Mouse (Mus musculus) mouse trophoblast stem cell (cell line): Measurements from ENCODE around the gene Onecut3.

Experiments
- in situ Hi-C, 2 experiments: fragments of 300-500 bp; cut with MseI, MboI; formaldehyde crosslinking; loops; 2 replicates in 1 of 2; 3 replicates in 1 of 2; pipeline ENCODE4 v1.15.1; 2025

Onecut3 gene

GRCm38 (mm10) chr10:80494732-80495131 lies at the start of gene Onecut3:
Onecut3 (plus strand) TSS chr10:80494835.
- in situ Hi-C loops, result no loop called here

- in situ Hi-C loops, result loop anchor here (5.0 kb wide), 1 partner anchor 62 kb away; no protein-coding TSS in a partner anchor
Observed at GRCm38 (mm10) chr10:80445052-80445451, 49.6 kb upstream of the Onecut3 start.

GRCm38 (mm10) chr10:80445898-80446601 lies 48.6 kb upstream of the Onecut3 start:
- in situ Hi-C loops, result loop anchor here (5.0 kb wide), 1 partner anchor 61 kb away; no protein-coding TSS in a partner anchor

GRCm38 (mm10) chr10:80450599-80450998 lies 44.0 kb upstream of the Onecut3 start:
- in situ Hi-C loops, result no loop called here

GRCm38 (mm10) chr10:80453601-80454000 lies 41.0 kb upstream of the Onecut3 start:
- in situ Hi-C loops, result no loop called here

GRCm38 (mm10) chr10:80454781-80455180 lies 39.9 kb upstream of the Onecut3 start:
- in situ Hi-C loops, result no loop called here

- in situ Hi-C loops, result no loop called here
Observed at GRCm38 (mm10) chr10:80455697-80456096, 38.9 kb upstream of the Onecut3 start.

GRCm38 (mm10) chr10:80459236-80459635 lies 35.4 kb upstream of the Onecut3 start:
- in situ Hi-C loops, result no loop called here

- in situ Hi-C loops, result no loop called here
Observed at GRCm38 (mm10) chr10:80459671-80460070, 35.0 kb upstream of the Onecut3 start.

GRCm38 (mm10) chr10:80460324-80460723 lies 34.3 kb upstream of the Onecut3 start:
- in situ Hi-C loops, result no loop called here

- in situ Hi-C loops, result no loop called here
Observed at GRCm38 (mm10) chr10:80461346-80461745, 33.3 kb upstream of the Onecut3 start.

GRCm38 (mm10) chr10:80464381-80465035 lies 30.1 kb upstream of the Onecut3 start:
- in situ Hi-C loops, result no loop called here

- in situ Hi-C loops, result no loop called here
Observed at GRCm38 (mm10) chr10:80465066-80465465, 29.6 kb upstream of the Onecut3 start.

GRCm38 (mm10) chr10:80475290-80475959 lies 19.2 kb upstream of the Onecut3 start:
- in situ Hi-C loops, result no loop called here

GRCm38 (mm10) chr10:80478531-80478930 lies 16.1 kb upstream of the Onecut3 start:
- in situ Hi-C loops, result no loop called here

GRCm38 (mm10) chr10:80481002-80481401 lies 13.6 kb upstream of the Onecut3 start:
- in situ Hi-C loops, result no loop called here

GRCm38 (mm10) chr10:80486862-80487379 lies 7.7 kb upstream of the Onecut3 start:
- in situ Hi-C loops, result no loop called here

- in situ Hi-C loops, result no loop called here
Observed at GRCm38 (mm10) chr10:80490051-80490450, 4.6 kb upstream of the Onecut3 start.

- in situ Hi-C loops, result no loop called here
Observed at GRCm38 (mm10) chr10:80495901-80496300, 1.3 kb downstream of the Onecut3 start.

- in situ Hi-C loops, result no loop called here
Observed at GRCm38 (mm10) chr10:80496421-80496820, 1.8 kb downstream of the Onecut3 start.

- in situ Hi-C loops, result no loop called here
Observed at GRCm38 (mm10) chr10:80502291-80502690, 7.7 kb downstream of the Onecut3 start.

- in situ Hi-C loops, result no loop called here
Observed at GRCm38 (mm10) chr10:80502819-80503314, 8.2 kb downstream of the Onecut3 start.
